In the genomic region with DNA sequence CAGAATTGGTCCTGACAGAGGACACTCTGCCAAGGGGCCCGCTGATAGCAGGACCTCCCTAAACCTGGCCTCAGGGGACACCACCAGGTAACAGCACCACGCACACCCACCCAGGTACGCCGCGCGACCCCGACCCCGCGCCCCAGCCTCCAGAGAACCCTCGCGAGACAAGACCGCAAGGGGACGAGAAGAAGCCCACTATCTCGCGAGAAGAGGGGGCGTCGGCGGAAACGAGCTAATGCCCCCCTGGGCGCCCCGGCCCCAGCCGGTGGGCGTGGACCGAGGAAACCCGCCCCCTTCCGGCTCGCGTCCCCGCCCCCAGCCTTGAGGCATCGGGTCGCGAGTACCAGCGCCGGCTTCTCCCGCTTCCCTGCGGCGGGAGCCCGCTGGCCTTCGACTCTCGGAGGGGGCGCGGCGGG, we compare ENCODE assay signal across 8 mouse cellular contexts. TPM values are rescaled to one million over a fixed set of nuclear protein-coding genes. Genes with fewer than 3 reads are reported as not detected.
A peak's percentile ranks its signal among the peaks of the same experiment; 100 is the strongest.
DNase-seq lines count a peak whose midpoint lies in the region; ATAC-seq and TF ChIP-seq lines count a peak whose summit lies in the region.

A gene (plus strand): TSS at position 339 of the 419 bp plus-strand sequence.

- H3K4me2 ChIP-seq in forebrain, embryonic 15.5 days (replicated peaks) = peak within 1 kb of the TSS; percentile 72

- H3K36me3 ChIP-seq in E14TG2a.4 (ENCODE audit: insufficient read depth, low read length) = peaks cover 22% of the 10 kb centered on the region
- no peaks in the 10 kb centered on the region; the same call in 1 of the 2 replicates for H3K36me3 ChIP-seq in forebrain, embryonic 15.5 days

- TF ChIP-seq CTCF in E14TG2a.4 (conservative IDR thresholded peaks at IDR 0.05; ENCODE audit: low read length) = no peak

- H3K9ac ChIP-seq in forebrain, embryonic 15.5 days (replicated peaks) = peak within 1 kb of the TSS; percentile 78

- under 1% methylated on average over 41 of the region's 43 CpGs for WGBS in forebrain, embryonic 15.5 days

- peak within 1 kb of the TSS; percentile 95 for H3K4me3 ChIP-seq in E14TG2a.4 (replicated peaks; ENCODE audit: low read length)
- peak within 1 kb of the TSS; percentile 72 for H3K4me3 ChIP-seq in forebrain, embryonic 15.5 days

- ATAC-seq in forebrain, embryonic 15.5 days (replicated peaks) = peak; percentile 96
- ATAC-seq in neutrophil, adult 5-6 weeks (ENCODE audit: extremely low read depth, insufficient number of reproducible peaks, low FRiP score, poor library complexity, severe bottlenecking) = peak; percentile 72

- intact Hi-C loops in heart, postnatal 25 days (cut with DNase I) = no loop called here

- peak; percentile 67 for DNase-seq in c-Kit-positive CD71-positive TER-119-positive erythroid progenitor cells, embryonic 14.5 days (ENCODE audit: low spot score)
- DNase-seq in heart, postnatal 25 days (ENCODE audit: low spot score) = peak; percentile 72
- peak; percentile 66 to 78 for DNase-seq in layer of hippocampus, adult 18-20 months (ENCODE audit: low spot score in 2 of 2)
- peak; percentile 80 to 89 for DNase-seq in lung, adult 18-20 months
- DNase-seq in testis, postnatal 14 days (ENCODE audit: low spot score) = peak; percentile 97

- H3K27me3 ChIP-seq in E14TG2a.4 (ENCODE audit: insufficient read depth, low read length) = 0 out of 2 replicates have a peak, but pooled peaks cover 2% of the 10 kb centered on the region
- H3K27me3 ChIP-seq in forebrain, embryonic 15.5 days = no peaks in the 10 kb centered on the region

- H3K27ac ChIP-seq in forebrain, embryonic 15.5 days (replicated peaks) = peak within 1 kb of the TSS; percentile 90

- H3K9me3 ChIP-seq in E14TG2a.4 (ENCODE audit: low read length) = no peaks in the 10 kb centered on the region
- H3K9me3 ChIP-seq in forebrain, embryonic 15.5 days = no peaks in the 10 kb centered on the region

- peaks cover 22% of the 10 kb centered on the region for H3K4me1 ChIP-seq in E14TG2a.4 (replicated peaks; ENCODE audit: low read depth, low read length)
- H3K4me1 ChIP-seq in forebrain, embryonic 15.5 days = peaks cover 29% of the 10 kb centered on the region

RNA-seq across cellular contexts. Expression of the gene that starts here (rescaled TPM):
- 26.6 and 27.2 TPM in 2 replicates for polyA plus RNA-seq in forebrain, embryonic 15.5 days (2015; fragmentation: Nextera tagmentation; extraction: Ambion mirVana)
- 1 to 10 TPM; 8.3 to 9.7 TPM for total RNA-seq in heart, postnatal 25 days (2021)
- 100 to 1,000 TPM in 1 of 2 experiments, 10 to 100 TPM in 1; 98.8 to 103 TPM for total RNA-seq in layer of hippocampus, adult 18-20 months (2021)
- 8.8 and 22.0 TPM in 2 replicates for total RNA-seq in neutrophil, adult 5-6 weeks (2017)

Comparison
In these comparisons a context has a peak if more than half of its experiments do, and no peak if none do; other contexts are left out.
1. Peak in every context shown above with its lines: DNase-seq, ATAC-seq, H3K4me3 ChIP-seq and H3K27ac ChIP-seq.